Mouse (Mus musculus) T-helper 17 cell (primary cell): ENCODE data around the gene Stard9.

Source experiments
- in situ Hi-C, 2 experiments: fragments of 300-600 bp; cut with MboI, MseI; formaldehyde crosslinking; loops; 1 replicate in 1 of 2; 2 replicates in 1 of 2; pipeline ENCODE4 v1.15.1; 2025; ENCODE audit warnings: high pct_unique_total_duplicates in 2 of 2

The Stard9 gene

DNA sequence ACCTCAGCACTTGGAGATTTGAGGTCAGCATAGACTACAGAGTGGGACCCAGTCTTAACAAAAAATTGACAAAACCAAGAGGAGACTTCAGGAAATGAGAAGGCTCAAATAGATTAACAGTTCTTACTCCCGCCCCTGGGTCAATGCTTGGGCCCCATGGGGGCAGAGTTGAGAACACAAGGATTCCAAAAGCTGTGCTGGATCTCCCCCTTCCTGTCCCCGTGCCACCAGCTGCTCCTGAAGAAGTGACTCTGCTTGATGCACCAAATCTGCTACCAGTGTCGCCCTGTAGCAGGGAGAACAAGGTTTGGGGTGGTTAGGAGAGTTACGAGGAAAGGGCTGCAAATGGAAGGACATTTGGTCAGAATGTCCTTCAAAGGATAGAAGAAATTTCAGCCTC is 94.7 kb downstream of the Stard9 start:
- in situ Hi-C loops: no loop called here

DNA sequence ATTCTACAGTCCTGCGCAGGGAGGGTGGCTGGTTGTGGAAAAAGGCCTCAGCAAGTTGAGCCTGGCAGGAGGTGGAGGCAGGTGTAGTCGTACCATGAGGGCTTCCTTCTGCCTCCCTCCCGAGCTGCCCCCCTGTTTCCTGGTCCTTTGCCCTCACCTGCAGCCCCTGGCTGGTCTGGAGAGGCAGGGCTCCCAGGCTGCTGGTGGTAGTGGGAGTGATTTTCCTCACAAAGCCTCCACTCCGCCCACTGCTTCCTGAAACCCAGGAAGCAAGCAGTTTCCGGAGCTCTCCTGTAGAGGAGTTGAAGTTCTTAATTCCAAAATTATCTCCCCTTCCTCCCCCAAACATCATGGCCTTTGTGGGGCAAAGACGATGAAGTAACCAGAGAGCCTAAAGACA is 95.3 kb downstream of the Stard9 start:
- in situ Hi-C loops: no loop called here

GRCm38 (mm10) chr2:120729775-120730585 is 101.1 kb downstream of the Stard9 start:
- in situ Hi-C loops: loop anchor here in 1 of 2 experiments (25.0 kb wide), 1 partner anchor 1432 kb away; the partner anchor contains the start of gene Trim69

GRCm38 (mm10) chr2:120730639-120731166 is 101.8 kb downstream of the Stard9 start:
- in situ Hi-C loops: loop anchor here in 1 of 2 experiments (25.0 kb wide), 1 partner anchor 1432 kb away; the partner anchor contains the start of gene Trim69

DNA sequence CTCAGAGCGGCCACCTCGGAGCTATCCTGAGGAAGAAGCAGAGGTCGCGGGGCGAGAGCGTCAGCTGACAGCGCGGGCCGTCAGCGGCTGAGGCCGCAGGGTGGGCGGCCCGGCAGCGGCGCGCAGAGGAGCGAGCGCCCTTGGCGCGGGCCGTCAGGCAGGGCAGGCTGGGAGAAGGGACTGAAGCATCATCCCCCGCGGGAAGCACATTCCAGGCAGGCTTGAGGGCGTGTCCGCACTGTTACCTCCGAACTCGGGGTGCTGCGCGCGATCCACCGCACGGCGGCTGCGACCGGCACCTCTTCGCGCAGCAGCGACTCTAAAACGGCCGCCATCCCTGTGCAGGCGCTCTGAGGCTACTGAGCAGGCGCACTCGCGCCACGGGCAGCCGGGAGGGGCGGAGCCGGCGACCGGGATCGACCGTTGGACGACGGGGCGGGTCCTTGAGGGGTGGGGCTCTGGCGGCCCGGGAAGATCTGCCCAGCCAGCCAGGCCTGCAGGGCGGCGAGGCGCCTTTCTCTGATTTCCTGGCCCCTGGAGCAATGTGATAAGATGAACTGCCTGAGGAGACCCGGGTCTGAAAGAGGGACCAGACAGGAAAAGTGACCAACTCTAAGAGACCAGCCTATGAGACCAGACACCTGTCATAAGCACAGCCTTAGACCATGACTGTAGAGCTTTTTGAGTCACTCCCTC is 102.4 kb downstream of the Stard9 start:
- in situ Hi-C loops: loop anchor here in 1 of 2 experiments (25.0 kb wide), 1 partner anchor 1431 kb away; the partner anchor contains the start of gene Trim69

DNA sequence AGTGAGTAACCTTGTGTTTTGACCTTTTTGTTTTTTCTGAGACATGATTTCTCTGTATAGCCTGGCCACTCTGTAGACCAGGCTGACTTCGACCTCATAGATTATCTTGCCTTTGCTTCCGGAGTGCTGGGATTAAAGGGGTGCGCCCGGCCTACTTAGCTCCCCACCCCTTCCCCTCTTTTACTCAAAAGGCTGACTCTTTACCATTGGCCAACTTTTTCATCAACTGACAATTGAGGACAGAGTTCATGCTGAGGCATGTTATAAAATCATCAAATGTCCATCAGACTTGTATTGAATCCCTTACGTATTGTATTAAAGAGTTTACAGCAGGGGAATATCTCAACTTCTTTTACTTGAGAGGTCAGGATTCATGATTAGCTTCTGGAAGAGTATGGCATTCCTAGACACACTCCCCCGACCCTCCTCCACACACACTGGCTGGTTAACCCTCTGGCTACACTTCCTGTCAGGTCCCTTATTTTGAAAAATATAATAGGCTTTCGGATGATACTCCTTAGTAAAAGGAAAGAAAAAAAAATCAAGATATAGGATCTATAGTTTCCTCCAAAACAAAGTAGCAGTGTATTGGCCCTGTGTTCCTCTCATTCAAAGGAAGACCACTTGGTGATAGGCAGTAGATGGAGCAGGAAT is 103.1 kb downstream of the Stard9 start:
- in situ Hi-C loops: loop anchor here in 1 of 2 experiments (25.0 kb wide), 1 partner anchor 1430 kb away; the partner anchor contains the start of gene Trim69

GRCm38 (mm10) chr2:120745496-120745895 is 116.6 kb downstream of the Stard9 start:
- in situ Hi-C loops: loop anchor here in 1 of 2 experiments (25.0 kb wide), 1 partner anchor 1417 kb away; the partner anchor contains the start of gene Trim69

- in situ Hi-C loops: loop anchor here in 1 of 2 experiments (25.0 kb wide), 1 partner anchor 1414 kb away; the partner anchor contains the start of gene Trim69
Observed at GRCm38 (mm10) chr2:120748041-120748440, 119.1 kb downstream of the Stard9 start.

DNA sequence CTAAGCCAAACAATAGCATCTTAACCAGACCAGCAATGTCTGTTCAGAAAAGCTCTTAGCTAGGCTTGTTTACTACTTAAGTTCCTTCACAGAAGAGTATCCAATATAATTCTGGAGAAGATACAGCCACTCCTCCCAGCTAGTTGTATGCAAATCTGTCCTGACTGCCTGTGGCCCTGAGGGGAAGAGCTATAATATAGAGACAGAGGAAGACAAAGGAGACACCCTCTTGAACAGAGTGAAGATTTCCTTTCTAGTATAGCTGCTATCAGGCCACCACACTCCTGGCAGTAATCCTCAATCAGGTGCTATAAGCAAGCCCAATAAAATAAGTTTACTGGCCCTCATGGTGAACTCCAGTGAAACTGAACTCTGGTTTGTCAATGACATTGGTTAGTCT is 133.0 kb downstream of the Stard9 start:
- in situ Hi-C loops: no loop called here

GRCm38 (mm10) chr2:120770265-120770935 is 141.5 kb downstream of the Stard9 start:
- in situ Hi-C loops: no loop called here
